Mouse (Mus musculus) stomach, postnatal 0 days (tissue): Measurements from ENCODE around the gene Fam214a. TPM values are rescaled to one million over a fixed set of nuclear protein-coding genes. Genes with fewer than 3 reads are reported as not detected.

Experiments
- ATAC-seq: fragments of 200-750 bp; cut with Nextera tagmentation; 2 replicates; pipeline ENCODE4 v1.8.0; 2017; ENCODE audit not compliant: low FRiP score, low TSS enrichment
- DNase-seq: peaks from one replicate; pipeline ENCODE4 v3.0.0-alpha.2; 2016; ENCODE audit warnings: low spot score
- H3K27ac ChIP-seq: fragments of 300-500 bp; sonication (generic); replicated peaks from 2 replicates; pipeline ENCODE4 v1.5.1; 2014; ENCODE audit warnings: mild to moderate bottlenecking, control low read depth
- H3K27me3 ChIP-seq: fragments of 300-500 bp; sonication (generic); 2 replicates; pipeline ENCODE4 v1.6.1; 2014; ENCODE audit warnings: low read length; ENCODE audit not compliant: control insufficient read depth, insufficient read depth
- H3K36me3 ChIP-seq: fragments of 300-500 bp; sonication (generic); 2 replicates; pipeline ENCODE4 v1.6.1; 2014; ENCODE audit warnings: low read length, mixed read lengths; ENCODE audit not compliant: control insufficient read depth, insufficient read depth
- H3K4me1 ChIP-seq: fragments of 300-500 bp; sonication (generic); replicated peaks from 2 replicates; pipeline ENCODE4 v1.6.1; 2014; ENCODE audit warnings: antibody characterized with exemption; ENCODE audit not compliant: control insufficient read depth, insufficient read depth
- H3K4me2 ChIP-seq: fragments of 300-500 bp; sonication (generic); replicated peaks from 2 replicates; pipeline ENCODE4 v1.6.1; 2014; ENCODE audit warnings: low read depth, mild to moderate bottlenecking, control low read depth, moderate library complexity
- H3K4me3 ChIP-seq: fragments of 300-500 bp; sonication (generic); 2 replicates; pipeline ENCODE4 v1.5.1; 2014; ENCODE audit warnings: low read depth, low read length, control low read depth
- H3K9ac ChIP-seq: fragments of 300-500 bp; sonication (generic); 2 replicates; pipeline ENCODE4 v1.6.1; 2014; ENCODE audit warnings: mild to moderate bottlenecking, low read length, control low read depth, mixed read lengths
- H3K9me3 ChIP-seq: fragments of 300-500 bp; sonication (generic); 2 replicates; pipeline ENCODE4 v1.6.1; 2016; ENCODE audit warnings: low read length; ENCODE audit not compliant: control insufficient read depth
- CTCF ChIP-seq: IDR thresholded peaks from 2 replicates; pipeline ENCODE4 v1.5.1; 2016; ENCODE audit warnings: antibody characterized with exemption, low read depth, mild to moderate bottlenecking, moderate library complexity
- EP300 ChIP-seq: optimal IDR thresholded peaks from 2 replicates; pipeline ENCODE3; 2016; ENCODE audit warnings: antibody characterized with exemption
- WGBS: fragments of 180-500 bp; shearing (Covaris S2); extraction: QIAGEN DNeasy Blood & Tissue Kit; methylation state at CpG from one replicate; pipeline ENCODE4 v1.1.7; 2014; 5-methylcytosine and 5-hydroxymethylcytosine counted together
- polyA plus RNA-seq: library from polyadenylated mRNA; unstranded; fragments of >200 nt; fragmentation: Nextera tagmentation; extraction: Ambion mirVana; gene quantifications from 2 replicates; pipeline ENCODE4 v1.2.1, GENCODE M21; 2015

The Fam214a gene
- polyA plus RNA-seq, 1 experiment from 2014 or later = 10.7 TPM

DNA sequence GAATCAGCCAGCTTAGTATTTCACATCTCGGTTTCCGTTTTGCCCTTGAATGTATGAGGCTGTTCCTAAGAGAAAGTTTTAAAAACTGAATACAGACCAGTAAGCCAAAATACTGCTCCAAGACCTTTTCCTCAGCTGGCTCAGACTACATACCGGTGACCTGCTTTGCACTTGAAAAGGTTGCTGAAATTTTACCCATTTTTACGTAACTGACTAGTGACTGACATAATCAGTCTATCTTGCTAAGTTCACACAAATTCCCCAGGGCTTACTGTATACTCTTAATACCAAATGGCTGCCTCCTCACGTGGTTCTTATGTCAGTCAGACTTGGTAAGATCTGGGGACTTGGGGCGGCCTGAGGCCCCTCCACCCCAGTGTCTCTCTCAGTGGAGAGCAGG is 66.5 kb downstream of the Fam214a start:
- WGBS = 86% methylated on average over 6 of the region's 6 CpGs
- H3K4me1 ChIP-seq = no peaks in the 10 kb centered on the region
- H3K9ac ChIP-seq = no peak overlapping the region
- H3K9me3 ChIP-seq = no peaks in the 10 kb centered on the region
- ATAC-seq = no peak
- H3K27ac ChIP-seq = no peak overlapping the region
- no peak for DNase-seq
- peaks cover 8% of the 10 kb centered on the region; the same call in 1 of the 2 replicates for H3K36me3 ChIP-seq
- no peak overlapping the region for H3K4me2 ChIP-seq
- H3K4me3 ChIP-seq = no peak overlapping the region
- TF ChIP-seq CTCF (no peak), EP300 (no peak)
- H3K27me3 ChIP-seq = no peaks in the 10 kb centered on the region

DNA sequence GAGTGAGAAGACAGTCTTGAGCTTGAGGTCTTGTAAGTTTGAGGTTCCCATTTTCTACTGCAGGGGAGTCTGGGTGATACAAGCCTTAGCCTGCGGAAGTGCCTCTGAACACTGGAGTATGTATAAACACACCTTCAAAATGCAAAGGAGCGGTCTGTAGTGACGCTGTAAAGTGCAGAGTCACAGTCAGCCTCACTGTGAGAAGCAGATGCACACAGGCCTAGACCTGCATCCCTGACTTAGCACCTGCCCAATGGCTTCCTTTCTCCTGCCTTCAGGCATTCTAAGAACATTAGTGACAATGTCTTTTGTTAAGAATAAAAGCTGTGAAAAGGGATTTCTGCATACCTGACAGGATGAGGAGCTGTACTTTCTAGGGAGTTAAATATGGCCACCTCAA is 66.9 kb downstream of the Fam214a start:
- Histone ChIP-seq H3K36me3 (peaks cover 8% of the 10 kb centered on the region; the same call in 1 of the 2 replicates), H3K9me3 (no peaks in the 10 kb centered on the region), H3K4me2 (no peak overlapping the region), H3K27ac (no peak overlapping the region), H3K27me3 (no peaks in the 10 kb centered on the region), H3K4me1 (no peaks in the 10 kb centered on the region), H3K4me3 (no peak overlapping the region), H3K9ac (no peak overlapping the region)
- no peak for ATAC-seq
- TF ChIP-seq EP300 = no peak
- WGBS = 70% methylated on average over 3 of the region's 3 CpGs
- no peak for DNase-seq

DNA sequence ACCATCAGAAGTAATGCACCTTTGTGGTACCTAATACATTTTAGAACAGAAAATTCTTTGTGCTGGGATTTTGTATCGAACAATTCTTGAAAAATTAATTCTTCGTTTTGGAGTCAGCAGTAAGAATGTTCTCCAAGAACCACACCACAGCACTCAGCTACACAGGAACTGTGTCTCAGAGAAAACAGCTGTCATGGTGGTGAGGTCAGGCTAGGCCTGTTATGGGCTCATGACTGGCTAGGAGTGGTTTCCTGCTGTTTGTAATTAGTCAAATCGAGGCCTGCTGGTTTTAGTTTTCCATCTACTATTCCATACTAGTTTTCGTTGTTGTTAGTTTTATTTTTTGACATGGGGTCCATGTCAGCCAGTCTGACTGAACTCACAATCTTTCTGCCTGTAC is 67.9 kb downstream of the Fam214a start:
- H3K27me3 ChIP-seq = no peaks in the 10 kb centered on the region
- DNase-seq (no peak), ATAC-seq (no peak)
- no peak overlapping the region for H3K27ac ChIP-seq
- H3K4me1 ChIP-seq = no peaks in the 10 kb centered on the region
- peaks cover 8% of the 10 kb centered on the region; the same call in 1 of the 2 replicates for H3K36me3 ChIP-seq
- H3K4me2 ChIP-seq = no peak overlapping the region
- H3K9me3 ChIP-seq = no peaks in the 10 kb centered on the region
- no peak overlapping the region for H3K9ac ChIP-seq
- no peak for TF ChIP-seq EP300
- TF ChIP-seq CTCF = no peak
- WGBS = 80% methylated on average over 4 of the region's 4 CpGs
- no peak overlapping the region for H3K4me3 ChIP-seq

DNA sequence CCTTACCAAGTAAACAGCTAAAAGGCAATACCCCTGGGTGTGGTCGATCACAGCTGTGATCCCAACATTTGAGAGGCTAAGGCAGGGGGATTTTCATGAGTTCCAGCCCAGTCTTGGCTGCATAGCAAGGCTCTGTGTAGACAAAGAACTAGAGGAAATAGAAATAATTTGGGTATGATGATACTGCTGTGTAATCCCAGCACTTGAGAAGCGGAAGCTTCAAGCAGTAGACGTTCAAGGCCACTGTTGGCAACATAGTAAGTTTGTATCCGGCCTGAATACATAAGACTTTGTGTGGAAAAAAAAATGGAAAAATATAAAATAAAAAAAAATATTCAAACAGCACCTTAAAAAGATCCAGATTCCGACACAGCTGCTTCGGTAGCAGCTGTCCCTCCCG is 69.9 kb downstream of the Fam214a start:
- 60% methylated on average over 7 of the region's 7 CpGs for WGBS
- H3K27ac ChIP-seq = 0 out of 2 replicates have a peak overlapping the region, but pooled peaks have one; percentile 13
- DNase-seq = no peak

DNA sequence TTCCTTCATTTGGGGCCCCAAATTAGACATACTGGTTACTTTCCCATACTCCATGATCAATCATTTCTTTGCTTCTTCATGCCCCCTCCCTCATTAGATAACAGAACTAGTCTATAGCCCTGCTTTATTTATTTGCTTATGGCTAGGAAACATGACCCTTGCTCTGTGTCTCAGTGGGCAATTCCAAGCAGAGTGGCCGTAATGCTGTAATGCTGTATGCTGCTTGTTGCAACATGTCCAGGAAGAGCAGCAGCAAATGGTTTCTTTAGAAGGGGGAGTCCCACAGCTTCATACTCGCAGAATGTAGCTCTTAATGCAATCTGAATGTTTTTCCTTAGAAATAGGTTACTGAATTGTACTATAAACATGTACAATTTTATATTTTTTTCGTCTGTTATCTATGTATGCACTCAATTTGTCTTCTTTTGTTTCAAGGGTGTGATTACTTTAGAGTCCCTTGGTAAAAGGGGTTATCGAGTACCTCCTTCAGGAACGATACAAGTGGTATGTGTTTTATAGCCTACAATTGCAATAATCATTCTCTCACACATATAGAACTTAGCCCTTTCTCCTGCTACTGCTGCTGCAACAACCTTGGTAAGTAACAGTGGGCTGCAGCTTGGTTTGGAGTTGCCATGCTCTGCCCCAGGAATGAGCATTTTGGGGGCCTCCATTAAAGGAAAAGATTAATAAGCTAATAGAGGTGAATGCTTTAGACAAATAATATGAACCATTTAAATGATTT is 70.6 kb downstream of the Fam214a start:
- H3K9ac ChIP-seq = no peak overlapping the region
- H3K27me3 ChIP-seq = no peaks in the 10 kb centered on the region
- H3K4me2 ChIP-seq = no peak overlapping the region
- no peaks in the 10 kb centered on the region for H3K9me3 ChIP-seq
- no peak overlapping the region for H3K27ac ChIP-seq
- H3K4me1 ChIP-seq = no peaks in the 10 kb centered on the region
- no peak for ATAC-seq
- 59% methylated on average over 5 of the region's 5 CpGs for WGBS
- peak; percentile 1 for DNase-seq
- peaks cover 8% of the 10 kb centered on the region; the same call in 1 of the 2 replicates for H3K36me3 ChIP-seq
- no peak overlapping the region for H3K4me3 ChIP-seq
- TF ChIP-seq CTCF = no peak
- TF ChIP-seq EP300 = no peak

More for the DNA sequence above, 69.9 kb downstream of the Fam214a start:
- Histone ChIP-seq H3K4me3 (no peak overlapping the region), H3K9me3 (no peaks in the 10 kb centered on the region), H3K4me2 (no peak overlapping the region), H3K27me3 (no peaks in the 10 kb centered on the region), H3K4me1 (no peaks in the 10 kb centered on the region), H3K36me3 (peaks cover 8% of the 10 kb centered on the region; the same call in 1 of the 2 replicates), H3K9ac (no peak overlapping the region)
- no peak for ATAC-seq
- no peak for TF ChIP-seq CTCF
- no peak for TF ChIP-seq EP300

DNA sequence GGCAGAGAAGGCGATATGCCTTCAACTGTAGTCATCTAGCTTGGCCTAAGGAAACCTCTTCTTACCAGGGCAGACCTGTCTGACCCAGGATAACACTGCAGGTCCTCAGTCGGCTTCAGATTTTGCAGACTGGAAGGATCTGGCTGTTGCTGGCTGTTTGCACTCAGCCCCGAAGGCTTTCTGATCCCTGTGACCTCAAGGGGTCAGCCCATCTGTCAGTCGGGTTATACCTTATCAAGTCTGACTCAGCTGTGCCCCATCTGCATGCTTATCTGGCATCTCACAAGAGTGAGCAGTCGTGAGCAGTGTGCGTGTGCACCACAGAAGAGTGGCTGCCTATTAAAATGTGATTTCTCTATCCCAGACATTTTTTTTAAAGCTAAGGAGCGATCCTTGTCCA is 71.4 kb downstream of the Fam214a start:
- WGBS = 50% methylated on average over 7 of the region's 7 CpGs
- ATAC-seq (no peak), DNase-seq (no peak)

More for the DNA sequence above, 71.4 kb downstream of the Fam214a start:
- peaks cover 3% of the 10 kb centered on the region; the same call in 1 of the 2 replicates for H3K36me3 ChIP-seq
- H3K27me3 ChIP-seq = no peaks in the 10 kb centered on the region
- no peaks in the 10 kb centered on the region for H3K4me1 ChIP-seq
- no peak overlapping the region for H3K27ac ChIP-seq
- no peak overlapping the region for H3K4me2 ChIP-seq
- no peak overlapping the region for H3K4me3 ChIP-seq
- no peak overlapping the region for H3K9ac ChIP-seq
- H3K9me3 ChIP-seq = no peaks in the 10 kb centered on the region
- no peak for TF ChIP-seq CTCF
- TF ChIP-seq EP300 = no peak
